Mouse (Mus musculus) ovary, postnatal 36 days (tissue): ENCODE measurements around the gene Tsc22d3.
"Not testable (repeated sequence)": the region's sequence is repeated elsewhere in the genome, so short reads cannot be mapped to it uniquely, and the experiment has no call there.

Source experiments
- DNase-seq: peaks from one replicate; pipeline ENCODE4 v3.0.0; 2022; ENCODE audit warnings: low spot score, mixed read lengths

Gene Tsc22d3

GRCm38 (mm10) chrX:140500306-140500705, 100.2 kb downstream of the Tsc22d3 start:
- no peak for DNase-seq

GRCm38 (mm10) chrX:140498431-140498830, 102.0 kb downstream of the Tsc22d3 start:
- not testable (repeated sequence) for DNase-seq

- DNase-seq = no peak
Observed at GRCm38 (mm10) chrX:140494170-140494569, 106.3 kb downstream of the Tsc22d3 start.

- no peak for DNase-seq
Observed at GRCm38 (mm10) chrX:140493527-140494029, 106.9 kb downstream of the Tsc22d3 start.

GRCm38 (mm10) chrX:140491884-140492571, 108.4 kb downstream of the Tsc22d3 start:
- peak; percentile 26 for DNase-seq

- DNase-seq = no peak
Observed at GRCm38 (mm10) chrX:140490203-140490602, 110.3 kb downstream of the Tsc22d3 start.
